In genomic region chr1:59252762-59253161, GRCm38 (mm10) we compare ENCODE assay signal across 7 mouse cellular contexts. TPM values are rescaled to one million over a fixed set of nuclear protein-coding genes. Genes with fewer than 3 reads are reported as not detected.
DNase-seq lines count a peak whose midpoint lies in the region; ATAC-seq and TF ChIP-seq lines count a peak whose summit lies in the region.

No protein-coding gene starts in this region.

- 0 out of 4 replicates have a peak, but pooled peaks cover 0 to 1% of the 10 kb centered on the region in 2 experiments for H3K4me1 ChIP-seq in CH12.LX (ENCODE audit: control insufficient read depth in 1 of 2, insufficient read depth in 2 of 2)
- H3K4me1 ChIP-seq in intestine, embryonic 14.5 days (replicated peaks; ENCODE audit: control insufficient read depth, insufficient read depth, low read length) = peaks cover 11% of the 10 kb centered on the region
- H3K4me1 ChIP-seq in liver, postnatal 0 days (ENCODE audit: insufficient read depth) = no peaks in the 10 kb centered on the region

- no peak for TF ChIP-seq EP300 in CH12.LX (IDR thresholded peaks at IDR 0.05; ENCODE audit: low read length)
- no peak for TF ChIP-seq EP300 in liver, postnatal 0 days (IDR thresholded peaks at IDR 0.05; ENCODE audit: low read depth)

- TF ChIP-seq POLR2A in CH12.LX (IDR thresholded peaks at IDR 0.05; ENCODE audit: low read depth, low read length) = no peak

- no peak for ATAC-seq in intestine, embryonic 14.5 days (replicated peaks; ENCODE audit: low FRiP score, low TSS enrichment, low read depth)
- no peak for ATAC-seq in liver, postnatal 0 days
- ATAC-seq in megakaryocyte, adult 5-6 weeks (ENCODE audit: poor library complexity, severe bottlenecking) = no peak

- no peak overlapping the region for H3K4me2 ChIP-seq in CH12.LX (ENCODE audit: insufficient read depth, low read depth, poor library complexity, severe bottlenecking)
- H3K4me2 ChIP-seq in intestine, embryonic 14.5 days (ENCODE audit: low read length) = peak overlapping the region; percentile 53
- peak overlapping the region; percentile 62 for H3K4me2 ChIP-seq in liver, postnatal 0 days (ENCODE audit: low read depth, low read length)

- no peaks in the 10 kb centered on the region for H3K27me3 ChIP-seq in CH12.LX (replicated peaks)
- H3K27me3 ChIP-seq in intestine, embryonic 14.5 days (replicated peaks; ENCODE audit: control insufficient read depth, insufficient read depth, low read length) = no peaks in the 10 kb centered on the region
- no peaks in the 10 kb centered on the region for H3K27me3 ChIP-seq in liver, postnatal 0 days (ENCODE audit: insufficient read depth, low read length)

- no peak overlapping the region for H3K4me3 ChIP-seq in CH12.LX (replicated peaks in 1 of 3; ENCODE audit: low read depth in 2 of 3, low read length in 2 of 3, poor library complexity in 1 of 3)
- H3K4me3 ChIP-seq in intestine, embryonic 14.5 days (ENCODE audit: low read depth, low read length) = peak overlapping the region; percentile 11; the same call in 1 of the 2 replicates
- H3K4me3 ChIP-seq in liver, postnatal 0 days (ENCODE audit: low read depth, low read length) = 0 out of 2 replicates have a peak overlapping the region, but pooled peaks have one; percentile 27

- WGBS in intestine, embryonic 14.5 days = 8% methylated on average over 7 of the region's 7 CpGs
- WGBS in liver, postnatal 0 days (ENCODE audit: insufficient replicate concordance) = 19% methylated on average over 7 of the region's 7 CpGs

- no peaks in the 10 kb centered on the region for H3K79me2 ChIP-seq in CH12.LX (replicated peaks; ENCODE audit: control insufficient read depth, extremely low read depth, insufficient read depth, poor library complexity, severe bottlenecking)

- H3K36me3 ChIP-seq in CH12.LX (replicated peaks in 1 of 2; ENCODE audit: control insufficient read depth in 1 of 2, insufficient read depth in 1 of 2, low read length in 1 of 2) = no peaks in the 10 kb centered on the region
- H3K36me3 ChIP-seq in intestine, embryonic 14.5 days (ENCODE audit: control insufficient read depth, insufficient read depth, low read length) = no peaks in the 10 kb centered on the region
- H3K36me3 ChIP-seq in liver, postnatal 0 days (replicated peaks; ENCODE audit: insufficient read depth, low read length) = no peaks in the 10 kb centered on the region

- no peak overlapping the region for H3K9ac ChIP-seq in CH12.LX (ENCODE audit: insufficient read depth, low read depth)
- H3K9ac ChIP-seq in intestine, embryonic 14.5 days (ENCODE audit: low read length) = no peak overlapping the region
- no peak overlapping the region for H3K9ac ChIP-seq in liver, postnatal 0 days (replicated peaks)

- no peak for DNase-seq in CH12.LX (ENCODE audit: extremely low read depth)
- DNase-seq in cerebellum, adult 9-11 months = peak; percentile 67
- peak; percentile 71 for DNase-seq in intestine, embryonic 14.5 days (ENCODE audit: low spot score)
- DNase-seq in liver, postnatal 0 days = peak; percentile 58
- DNase-seq in right cerebral cortex, adult 2 months (ENCODE audit: low spot score in 2 of 2) = no peak
- DNase-seq in T-cell, adult 2 months (ENCODE audit: low spot score) = no peak

- TF ChIP-seq RAD21 in CH12.LX (IDR thresholded peaks at IDR 0.05; ENCODE audit: low read depth, low read length) = no peak

- H3K9me3 ChIP-seq in CH12.LX (replicated peaks; ENCODE audit: low read length) = no peaks in the 10 kb centered on the region
- H3K9me3 ChIP-seq in intestine, embryonic 14.5 days (ENCODE audit: control insufficient read depth, low read length) = no peaks in the 10 kb centered on the region
- H3K9me3 ChIP-seq in liver, postnatal 0 days (ENCODE audit: low read length) = no peaks in the 10 kb centered on the region

- in situ Hi-C loops in CH12.LX (cut with MboI; ENCODE audit: low pct_ligation_motif_present, low pct_unique_long_range_greater_than_20kb, low sequenced_read_pairs) = no loop called here

- no peak overlapping the region for H3K27ac ChIP-seq in CH12.LX (ENCODE audit: insufficient read depth, low read depth)
- H3K27ac ChIP-seq in intestine, embryonic 14.5 days (ENCODE audit: low read depth) = no peak overlapping the region
- H3K27ac ChIP-seq in liver, postnatal 0 days (ENCODE audit: low read depth) = no peak overlapping the region

- dilution Hi-C loops in CH12.LX (cut with MboI; ENCODE audit: extremely low pct_ligation_motif_present, extremely low pct_unique_long_range_greater_than_20kb, low sequenced_read_pairs) = no loop called here

- TF ChIP-seq CTCF in CH12.LX (conservative IDR thresholded peaks at IDR 0.05 in 1 of 2, IDR thresholded peaks at IDR 0.05 in 1 of 2; ENCODE audit: low read depth in 2 of 2, low read length in 2 of 2) = no peak
- no peak for TF ChIP-seq CTCF in liver, postnatal 0 days (IDR thresholded peaks at IDR 0.05; ENCODE audit: low read depth)

TF ChIP-seq in CH12.LX, 34 proteins besides CTCF, POLR2A, EP300 and RAD21:
- TF ChIP-seq ZMIZ1 (IDR thresholded peaks at IDR 0.05; ENCODE audit: low read depth, low read length) (no peak), ZNF384 (IDR thresholded peaks at IDR 0.05; ENCODE audit: low read depth, low read length) (peak; percentile 62)

RNA-seq across cellular contexts. Expression of gene Cdk15, which starts 3.9 kb away (rescaled TPM):
- total RNA-seq in CH12.LX (2012; rRNA removed) (0.13 TPM in 1 of 2 replicates, not detected in the other), CH12.LX (2014; rRNA removed) (not detected in 2 replicates)
- not detected in 2 replicates for polyA plus RNA-seq in CH12.LX (2012; ENCODE audit: insufficient read length, low read depth)
- 0.32 and 0.44 TPM in 2 replicates for polyA plus RNA-seq in intestine, embryonic 14.5 days (2014; fragmentation: Nextera tagmentation; extraction: Ambion mirVana)
- polyA plus RNA-seq in liver, postnatal 0 days (2015; fragmentation: Nextera tagmentation; extraction: Ambion mirVana) = 0.20 TPM in 1 of 2 replicates, not detected in the other
- not detected in 2 replicates for total RNA-seq in megakaryocyte, adult 5-6 weeks (2015)
- total RNA-seq in megakaryocyte, adult 5-6 weeks (2017) = not detected in 2 replicates

RNA-seq across cellular contexts. Expression of gene Als2, which starts 15.7 kb away (rescaled TPM):
- total RNA-seq in CH12.LX (2012; rRNA removed) (13.4 and 16.5 TPM in 2 replicates), CH12.LX (2014; rRNA removed) (25.0 and 27.5 TPM in 2 replicates)
- polyA plus RNA-seq in CH12.LX (2012; ENCODE audit: insufficient read length, low read depth) = 41.0 and 42.6 TPM in 2 replicates
- polyA plus RNA-seq in intestine, embryonic 14.5 days (2014; fragmentation: Nextera tagmentation; extraction: Ambion mirVana) = 9.6 and 10.1 TPM in 2 replicates
- 4.9 and 5.8 TPM in 2 replicates for polyA plus RNA-seq in liver, postnatal 0 days (2015; fragmentation: Nextera tagmentation; extraction: Ambion mirVana)
- total RNA-seq in megakaryocyte, adult 5-6 weeks (2015) = 2.1 and 3.1 TPM in 2 replicates
- 4.8 and 5.1 TPM in 2 replicates for total RNA-seq in megakaryocyte, adult 5-6 weeks (2017)

Comparison
In these comparisons a context has a peak if more than half of its experiments do, and no peak if none do; other contexts are left out.
1. DNase-seq: peak in cerebellum, adult 9-11 months (single experiment), intestine, embryonic 14.5 days (single experiment) and liver, postnatal 0 days (single experiment); none in CH12.LX (single experiment), right cerebral cortex, adult 2 months (0 of 2) and T-cell, adult 2 months (single experiment).
2. H3K4me3 ChIP-seq: peak in intestine, embryonic 14.5 days (single experiment) and liver, postnatal 0 days (single experiment); none in CH12.LX (0 of 3).